Mouse (Mus musculus) neural tube, embryonic 11.5 days (tissue): ENCODE results near the gene Bace2. TPM values are rescaled to one million over a fixed set of nuclear protein-coding genes. Genes with fewer than 3 reads are reported as not detected.

Experiments used
- ATAC-seq: fragments of 200-750 bp; cut with Nextera tagmentation; 2 replicates; pipeline ENCODE4 v1.8.0; 2017; ENCODE audit warnings: moderate number of reproducible peaks, mild to moderate bottlenecking, moderate TSS enrichment, moderate library complexity; ENCODE audit not compliant: insufficient read depth, low FRiP score, low TSS enrichment
- DNase-seq: peaks from one replicate; pipeline ENCODE4 v3.0.0-alpha.2; 2015; ENCODE audit warnings: low spot score
- H3K27ac ChIP-seq: fragments of 300-500 bp; sonication (generic); 2 replicates; pipeline ENCODE4 v1.5.1; 2014; ENCODE audit warnings: low read depth, mild to moderate bottlenecking, low read length
- H3K27me3 ChIP-seq: fragments of 300-500 bp; sonication (generic); 2 replicates; pipeline ENCODE4 v1.6.1; 2014; ENCODE audit warnings: mild to moderate bottlenecking, low read length, mixed read lengths; ENCODE audit not compliant: control insufficient read depth, insufficient read depth
- H3K36me3 ChIP-seq: fragments of 300-500 bp; sonication (generic); 2 replicates; pipeline ENCODE4 v1.6.1; 2014; ENCODE audit warnings: mild to moderate bottlenecking, low read length, moderate library complexity, mixed read lengths; ENCODE audit not compliant: control insufficient read depth, insufficient read depth
- H3K4me1 ChIP-seq: fragments of 300-500 bp; sonication (generic); 2 replicates; pipeline ENCODE4 v1.6.1; 2014; ENCODE audit warnings: low read length, mixed read lengths; ENCODE audit not compliant: control insufficient read depth, insufficient read depth
- H3K4me2 ChIP-seq: fragments of 300-500 bp; sonication (generic); 2 replicates; pipeline ENCODE4 v1.6.1; 2014; ENCODE audit warnings: low read depth, mild to moderate bottlenecking, moderate library complexity
- H3K4me3 ChIP-seq: fragments of 300-500 bp; sonication (generic); 2 replicates; pipeline ENCODE4 v1.5.1; 2014; ENCODE audit warnings: low read depth, low read length
- H3K9ac ChIP-seq: fragments of 300-500 bp; sonication (generic); 2 replicates; pipeline ENCODE4 v1.6.1; 2014; ENCODE audit warnings: mild to moderate bottlenecking, low read length
- H3K9me3 ChIP-seq: fragments of 300-500 bp; sonication (generic); 2 replicates; pipeline ENCODE4 v1.6.1; 2016; ENCODE audit warnings: low read length; ENCODE audit not compliant: control insufficient read depth
- WGBS: fragments of 180-500 bp; shearing (Covaris S2); extraction: QIAGEN DNeasy Blood & Tissue Kit; methylation state at CpG from one replicate; pipeline ENCODE4 v1.1.7; 2014; 5-methylcytosine and 5-hydroxymethylcytosine counted together
- polyA plus RNA-seq: library from polyadenylated mRNA; unstranded; fragments of >200 nt; fragmentation: Nextera tagmentation; extraction: Ambion mirVana; gene quantifications from 2 replicates; pipeline ENCODE4 v1.2.1, GENCODE M21; 2014

The Bace2 gene
- polyA plus RNA-seq, 1 experiment from 2014 or later, result 3.0 TPM

DNA sequence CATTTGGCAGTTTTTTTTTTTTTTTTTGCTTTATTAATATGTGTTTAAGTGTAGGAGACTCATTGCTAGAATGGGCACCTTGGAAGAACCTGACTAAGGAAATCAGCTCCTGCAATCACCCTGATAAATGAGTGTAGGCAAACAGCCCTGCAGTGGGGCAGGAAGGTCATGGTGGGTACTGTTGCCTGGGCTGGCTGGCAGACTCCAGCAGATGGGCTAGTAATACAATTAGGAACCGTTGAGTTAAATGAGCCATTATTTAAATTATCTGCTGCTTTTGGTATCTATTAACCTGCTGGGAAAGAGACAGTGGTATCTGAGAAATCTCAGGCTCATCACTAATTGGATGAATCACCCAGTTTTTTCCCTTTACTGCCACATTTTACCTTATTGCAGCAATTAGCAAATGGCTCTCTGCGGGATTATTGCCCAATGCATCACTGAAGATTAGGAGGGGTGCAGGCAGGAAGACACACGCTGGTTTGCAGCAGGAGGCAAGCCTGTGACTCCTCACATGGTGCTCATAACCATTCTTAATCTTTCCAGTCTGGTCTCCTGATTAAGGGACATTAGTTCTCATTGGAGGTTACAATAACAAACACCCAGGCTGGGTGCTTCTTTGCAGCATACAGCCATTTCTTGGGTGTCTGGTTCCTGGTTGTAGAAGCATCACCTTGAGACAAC, 35.3 kb downstream of the Bace2 start:
- WGBS, result 11% methylated on average over 3 of the region's 3 CpGs
- no peaks in the 10 kb centered on the region for H3K27me3 ChIP-seq
- H3K36me3 ChIP-seq, result no peaks in the 10 kb centered on the region
- H3K9me3 ChIP-seq, result no peaks in the 10 kb centered on the region
- DNase-seq, result no peak
- no peaks in the 10 kb centered on the region for H3K4me1 ChIP-seq
- H3K4me3 ChIP-seq, result no peak overlapping the region
- no peak overlapping the region for H3K4me2 ChIP-seq
- no peak overlapping the region for H3K27ac ChIP-seq
- no peak for ATAC-seq
- H3K9ac ChIP-seq, result no peak overlapping the region

DNA sequence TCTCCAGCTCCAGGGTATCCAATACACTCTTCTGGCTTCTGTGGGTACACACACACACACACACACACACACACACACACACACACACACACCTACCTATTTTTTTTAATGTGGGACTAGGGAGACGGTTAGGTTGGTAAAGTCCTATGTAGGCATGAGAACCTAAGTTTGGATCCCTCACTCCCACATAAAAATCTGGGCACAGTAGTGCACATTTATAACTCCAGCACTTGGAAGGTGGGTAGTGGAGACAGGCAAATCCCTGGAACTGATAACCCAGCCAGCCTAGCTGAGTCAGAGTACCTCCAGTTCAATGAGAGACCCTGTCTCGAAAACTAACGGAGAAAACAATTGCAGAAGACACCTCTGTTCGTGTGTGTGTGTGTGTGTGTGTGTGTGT, 39.9 kb downstream of the Bace2 start:
- 82% methylated on average over 4 of the region's 4 CpGs for WGBS
- no peak overlapping the region for H3K4me2 ChIP-seq
- H3K36me3 ChIP-seq, result no peaks in the 10 kb centered on the region
- DNase-seq (no peak), ATAC-seq (no peak)
- H3K4me1 ChIP-seq, result no peaks in the 10 kb centered on the region
- no peak overlapping the region for H3K9ac ChIP-seq
- no peaks in the 10 kb centered on the region for H3K27me3 ChIP-seq
- H3K4me3 ChIP-seq, result no peak overlapping the region
- H3K27ac ChIP-seq, result no peak overlapping the region
- H3K9me3 ChIP-seq, result no peaks in the 10 kb centered on the region

GRCm38 (mm10) chr16:97397945-97398531, 41.5 kb downstream of the Bace2 start:
- Histone ChIP-seq H3K4me2 (no peak overlapping the region), H3K4me3 (no peak overlapping the region), H3K27me3 (no peaks in the 10 kb centered on the region), H3K9ac (no peak overlapping the region), H3K36me3 (no peaks in the 10 kb centered on the region), H3K27ac (no peak overlapping the region), H3K4me1 (no peaks in the 10 kb centered on the region), H3K9me3 (no peaks in the 10 kb centered on the region)
- 91% methylated on average over 2 of the region's 2 CpGs for WGBS
- DNase-seq (no peak), ATAC-seq (no peak)

DNA sequence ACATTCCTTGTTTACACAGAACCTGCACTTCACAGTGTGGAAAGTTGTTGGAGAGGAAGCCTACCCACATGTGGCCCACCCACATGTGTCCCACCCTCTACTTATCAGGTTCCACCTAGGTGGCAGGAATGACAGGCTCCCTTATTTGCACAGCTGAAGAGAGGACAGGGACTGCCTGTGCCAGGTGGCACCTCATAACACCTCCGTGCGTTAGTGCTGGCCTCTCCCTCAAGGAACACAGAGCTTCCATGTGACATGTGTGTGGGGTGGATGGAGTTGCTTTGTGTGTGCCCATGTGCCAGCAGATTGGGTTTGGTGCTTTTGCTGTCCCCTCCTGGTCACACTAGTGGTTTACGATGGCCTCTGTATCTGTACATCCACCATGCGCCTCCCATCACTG, 43.4 kb downstream of the Bace2 start:
- Histone ChIP-seq H3K4me3 (no peak overlapping the region), H3K27me3 (no peaks in the 10 kb centered on the region), H3K9me3 (no peaks in the 10 kb centered on the region), H3K27ac (no peak overlapping the region), H3K9ac (no peak overlapping the region), H3K4me1 (no peaks in the 10 kb centered on the region), H3K4me2 (no peak overlapping the region), H3K36me3 (no peaks in the 10 kb centered on the region)
- WGBS, result 83% methylated on average over 4 of the region's 4 CpGs
- ATAC-seq (no peak), DNase-seq (no peak)

GRCm38 (mm10) chr16:97401741-97402140, 45.2 kb downstream of the Bace2 start:
- Histone ChIP-seq H3K36me3 (no peaks in the 10 kb centered on the region), H3K4me2 (no peak overlapping the region), H3K4me3 (no peak overlapping the region), H3K27me3 (no peaks in the 10 kb centered on the region), H3K4me1 (no peaks in the 10 kb centered on the region), H3K9me3 (no peaks in the 10 kb centered on the region), H3K27ac (no peak overlapping the region), H3K9ac (no peak overlapping the region)
- DNase-seq (no peak), ATAC-seq (no peak)

DNA sequence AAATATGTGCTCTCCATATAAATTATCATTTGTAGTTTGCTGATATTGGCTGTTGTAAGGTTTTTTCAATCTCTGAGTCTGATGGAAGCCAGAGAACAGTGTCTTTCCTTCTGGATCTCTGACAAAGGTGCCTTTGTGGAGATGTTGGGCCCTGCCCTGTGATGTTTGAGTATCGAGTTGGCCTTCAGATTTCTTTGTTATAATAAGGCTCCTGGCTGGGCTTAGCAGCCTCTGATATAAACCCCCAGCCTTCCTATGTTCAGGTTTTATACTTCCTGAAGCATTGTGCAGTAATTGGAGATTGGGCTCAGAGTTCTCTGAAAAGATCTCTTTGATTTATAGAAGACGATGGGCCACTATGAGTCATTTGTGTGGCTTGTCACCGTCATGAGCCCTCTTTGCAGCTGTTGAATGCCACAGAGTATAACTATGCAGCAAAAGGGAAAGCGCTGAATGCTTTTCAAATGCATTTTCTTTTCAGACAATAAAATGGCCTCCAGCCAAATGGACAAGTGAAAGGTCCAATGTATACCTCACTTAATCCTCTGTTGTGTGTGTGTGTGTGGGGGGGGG, 45.8 kb downstream of the Bace2 start:
- Histone ChIP-seq H3K9ac (no peak overlapping the region), H3K27me3 (no peaks in the 10 kb centered on the region), H3K9me3 (no peaks in the 10 kb centered on the region), H3K27ac (no peak overlapping the region), H3K4me3 (no peak overlapping the region), H3K4me1 (no peaks in the 10 kb centered on the region), H3K36me3 (no peaks in the 10 kb centered on the region), H3K4me2 (no peak overlapping the region)
- WGBS, result 76% methylated on average over 4 of the region's 4 CpGs
- no peak for DNase-seq
- ATAC-seq, result no peak

DNA sequence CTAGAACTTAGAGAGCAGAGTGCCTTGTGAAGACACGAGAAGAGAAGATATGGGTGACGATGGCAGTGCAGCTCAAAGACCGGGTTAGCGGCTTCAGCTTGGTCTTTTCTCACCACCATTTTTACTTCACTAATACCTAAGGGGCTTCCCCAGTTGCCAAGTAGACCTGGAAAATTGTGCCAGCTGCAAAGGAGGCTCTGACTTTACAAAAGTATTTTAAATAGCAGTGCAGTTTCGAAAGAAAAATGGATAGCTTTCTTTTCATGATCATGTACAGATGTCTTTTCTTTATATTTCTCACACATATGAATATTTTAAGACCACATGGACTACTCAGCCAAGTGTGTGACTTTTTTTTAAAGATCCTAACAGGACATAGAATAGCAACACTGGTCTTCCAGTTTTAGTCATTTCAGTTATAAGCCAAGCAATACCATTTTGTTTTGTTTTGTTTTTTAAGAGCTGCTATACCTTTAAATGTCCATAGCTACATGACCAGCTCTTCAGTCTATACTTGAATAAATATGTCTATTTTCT, 49.0 kb downstream of the Bace2 start:
- Histone ChIP-seq H3K9me3 (no peaks in the 10 kb centered on the region), H3K9ac (no peak overlapping the region), H3K4me2 (no peak overlapping the region), H3K4me3 (no peak overlapping the region), H3K36me3 (no peaks in the 10 kb centered on the region), H3K4me1 (no peaks in the 10 kb centered on the region), H3K27me3 (no peaks in the 10 kb centered on the region), H3K27ac (no peak overlapping the region)
- ATAC-seq (no peak), DNase-seq (no peak)
- WGBS, result 90% methylated on average over 5 of the region's 5 CpGs

DNA sequence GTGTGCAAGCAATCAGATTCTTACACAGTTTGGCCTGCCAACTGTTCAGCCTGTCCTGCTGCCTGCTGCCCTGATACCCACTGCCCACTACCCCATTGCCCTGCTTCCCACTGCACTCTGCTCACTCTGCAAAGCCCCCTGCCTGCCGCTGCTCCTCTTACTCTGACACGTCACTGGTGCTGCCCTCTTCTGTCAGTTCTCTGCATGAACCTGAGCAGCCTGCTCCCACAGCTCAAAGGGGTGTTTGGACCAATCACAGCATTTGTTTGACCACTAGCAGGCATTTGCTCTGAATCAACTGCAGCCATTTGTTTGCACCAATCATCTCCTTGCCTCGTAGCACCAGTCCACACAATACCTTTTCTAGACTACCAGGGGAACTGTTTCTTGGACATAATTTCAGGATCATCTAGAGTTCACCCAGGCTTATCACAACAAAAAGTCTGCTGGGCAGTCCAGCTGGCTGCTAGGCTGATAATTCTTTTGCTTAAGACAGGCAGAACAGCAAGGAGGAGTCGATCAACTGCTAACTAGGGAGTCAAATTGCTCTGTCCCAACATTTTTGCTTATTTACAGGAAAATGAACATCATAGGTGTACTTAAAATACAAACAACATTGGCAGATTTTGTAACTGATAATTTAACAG, 61.5 kb downstream of the Bace2 start:
- 15% methylated on average over 4 of the region's 4 CpGs for WGBS
- DNase-seq, result peak; percentile 71
- no peak overlapping the region for H3K4me2 ChIP-seq
- no peak overlapping the region for H3K4me3 ChIP-seq
- no peaks in the 10 kb centered on the region for H3K27me3 ChIP-seq
- no peaks in the 10 kb centered on the region for H3K9me3 ChIP-seq
- no peaks in the 10 kb centered on the region for H3K36me3 ChIP-seq
- no peak overlapping the region for H3K27ac ChIP-seq
- H3K9ac ChIP-seq, result no peak overlapping the region
- H3K4me1 ChIP-seq, result no peaks in the 10 kb centered on the region
- ATAC-seq, result peak; percentile 85
